Mouse (Mus musculus) heart, adult 9 months (tissue): ENCODE data around the gene Epb41l1.
"Not testable (repeated sequence)": the region's sequence is repeated elsewhere in the genome, so short reads cannot be mapped to it uniquely, and the experiment has no call there.

Experiments used
- DNase-seq, 2 experiments: peaks; one replicate each; pipeline ENCODE4 v3.0.0; 2022; ENCODE audit warnings: low spot score in 2 of 2

The Epb41l1 gene

DNA sequence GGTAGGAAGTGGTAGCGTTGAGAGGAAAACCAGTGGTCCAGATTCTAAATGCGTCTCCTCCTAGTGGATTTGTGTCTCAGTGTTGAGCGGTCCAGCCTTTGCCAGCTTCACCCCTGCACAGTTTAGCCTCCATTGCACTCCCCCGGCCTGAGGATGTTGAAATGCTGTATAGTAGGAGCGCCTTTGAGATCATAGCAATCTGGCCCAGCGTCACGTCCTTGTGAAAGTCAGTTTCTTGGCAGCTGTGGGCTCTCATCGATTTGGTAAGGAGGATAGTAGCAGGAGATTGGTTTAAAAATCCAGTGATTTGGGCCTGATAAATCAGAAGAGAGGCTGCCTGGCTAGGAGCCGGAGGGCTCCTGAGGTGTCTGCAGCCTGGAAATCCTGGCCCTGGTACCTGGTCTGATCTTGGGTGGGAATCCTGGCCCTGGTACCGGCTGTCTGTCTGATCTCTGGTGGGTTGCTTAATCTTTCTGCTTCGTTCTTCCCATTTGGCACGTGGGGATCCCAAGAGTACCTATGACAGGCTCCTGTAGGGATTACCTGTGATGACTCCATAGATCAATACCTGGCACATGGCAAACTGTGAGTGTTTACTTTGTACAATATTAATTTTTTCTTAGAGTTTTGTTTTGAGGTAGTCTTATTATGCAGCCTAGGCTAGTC, 65.5 kb downstream of the Epb41l1 start:
- DNase-seq, result no peak

DNA sequence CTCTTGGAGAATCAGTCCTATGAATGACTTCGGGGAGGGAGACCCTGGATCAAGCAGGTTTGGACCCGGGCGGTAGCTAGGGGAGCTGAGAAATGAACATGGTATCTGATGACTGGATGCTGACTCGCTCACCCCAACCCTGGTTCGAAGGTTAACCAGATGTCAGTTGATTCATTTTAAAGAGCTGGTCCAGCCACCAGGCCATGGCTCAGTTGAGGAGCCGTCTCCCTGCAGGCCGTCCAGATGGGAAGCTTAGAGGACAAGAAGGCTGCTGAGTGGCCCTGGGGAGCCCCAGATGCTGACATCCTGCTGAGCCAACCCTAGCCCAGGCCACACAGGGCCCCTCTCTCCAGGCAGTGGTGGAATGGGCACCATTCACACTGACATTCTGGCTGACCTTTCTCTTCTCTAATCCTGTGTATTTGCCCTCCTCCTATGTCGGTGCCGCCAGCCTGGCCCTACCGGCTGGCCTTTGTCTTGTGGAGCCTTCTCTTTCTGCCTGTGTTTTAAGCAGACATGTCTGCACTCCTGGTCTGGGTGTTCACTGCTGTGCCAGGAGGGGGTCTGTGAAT, 67.0 kb downstream of the Epb41l1 start:
- DNase-seq, result peak; percentile 16 to 24

DNA sequence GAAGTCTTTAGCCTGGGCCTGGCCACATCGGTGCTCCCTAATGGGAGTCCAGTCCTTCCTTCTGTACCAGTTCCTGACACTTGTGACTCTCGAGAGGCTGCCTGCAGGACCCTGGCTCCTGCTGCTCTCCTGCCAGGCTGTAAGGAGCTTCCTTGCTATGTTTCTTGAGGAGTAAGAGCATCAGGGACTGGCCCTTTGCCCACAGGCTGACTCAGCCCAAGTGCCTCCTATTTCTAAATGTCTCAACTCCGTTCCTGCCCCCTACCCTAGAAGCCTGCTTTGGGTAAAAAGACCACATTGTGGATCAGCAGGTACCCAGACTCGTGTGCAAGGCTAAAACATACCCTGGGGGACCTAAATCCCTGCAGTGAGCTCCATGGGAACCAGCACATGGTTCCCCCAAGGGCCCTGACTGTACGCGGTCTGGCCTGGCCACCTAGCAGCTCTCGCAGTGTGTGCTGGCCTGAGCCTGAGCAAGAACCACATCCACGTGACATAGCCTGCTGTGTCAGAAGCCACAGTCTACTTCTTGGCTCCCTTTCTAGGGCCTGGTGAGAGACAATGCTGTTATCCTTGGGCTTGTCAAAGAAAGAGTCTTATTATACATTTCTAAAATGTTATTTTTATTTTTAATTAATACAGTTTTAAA, 67.6 kb downstream of the Epb41l1 start:
- peak; percentile 60 to 66 for DNase-seq

DNA sequence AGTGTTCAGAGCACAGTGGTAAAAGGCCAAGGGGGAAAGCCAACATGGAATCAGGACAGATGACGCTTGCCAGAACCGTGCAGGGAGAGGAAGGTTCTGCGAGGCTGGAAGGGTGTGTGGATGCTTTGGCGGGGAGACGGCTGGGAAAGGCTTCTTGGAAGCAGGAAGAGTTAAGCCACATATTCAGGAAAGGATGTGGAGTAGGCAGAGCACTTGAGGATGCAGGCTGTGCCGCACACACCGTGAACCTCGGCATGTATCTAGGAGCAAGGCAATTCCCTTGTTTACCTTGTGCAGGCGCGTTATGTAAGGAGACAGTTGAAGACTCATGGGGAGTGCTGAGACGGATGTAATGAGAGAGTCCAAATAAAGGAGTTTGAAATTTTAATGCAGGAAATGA, 69.5 kb downstream of the Epb41l1 start:
- DNase-seq, result peak in 1 of 2 experiments; percentile 22

DNA sequence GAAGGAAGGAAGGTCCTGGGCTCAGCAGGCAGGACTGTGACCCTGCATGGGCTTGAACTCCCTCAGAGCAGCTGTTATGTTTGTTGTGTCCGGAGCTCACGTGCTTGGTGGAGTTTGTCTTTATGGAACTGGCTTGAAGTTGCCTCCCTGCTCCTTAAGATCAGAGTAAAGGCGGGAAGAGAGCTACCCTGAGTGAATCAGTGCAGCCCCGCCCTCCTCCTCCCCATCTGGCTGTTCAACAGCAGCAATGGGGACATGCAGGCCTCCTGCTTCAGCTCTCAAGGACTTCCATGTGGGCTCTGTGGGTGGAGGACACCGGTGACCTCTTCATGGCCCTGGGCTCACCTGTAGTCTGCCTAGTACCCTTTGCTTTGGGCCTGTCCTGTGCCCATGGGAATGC, 71.1 kb downstream of the Epb41l1 start:
- DNase-seq, result no peak

DNA sequence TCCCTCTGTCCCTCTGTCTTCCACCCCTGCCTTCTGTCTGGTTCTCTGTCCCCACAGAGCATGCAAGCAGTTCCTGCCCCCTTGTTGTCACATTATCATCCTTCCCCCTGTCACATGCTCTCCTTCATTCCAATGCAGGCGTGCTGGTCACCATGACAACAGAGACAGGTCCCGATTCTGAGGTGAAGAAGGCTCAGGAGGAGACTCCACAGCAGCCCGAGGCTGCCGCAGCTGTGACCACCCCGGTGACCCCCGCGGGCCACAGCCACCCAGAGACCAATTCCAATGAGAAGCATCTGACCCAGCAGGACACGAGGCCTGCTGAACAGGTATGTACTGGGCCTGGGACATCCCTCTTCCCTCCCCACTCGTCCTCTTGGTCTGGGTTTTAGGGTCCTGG, 73.1 kb downstream of the Epb41l1 start:
- DNase-seq, result no peak

DNA sequence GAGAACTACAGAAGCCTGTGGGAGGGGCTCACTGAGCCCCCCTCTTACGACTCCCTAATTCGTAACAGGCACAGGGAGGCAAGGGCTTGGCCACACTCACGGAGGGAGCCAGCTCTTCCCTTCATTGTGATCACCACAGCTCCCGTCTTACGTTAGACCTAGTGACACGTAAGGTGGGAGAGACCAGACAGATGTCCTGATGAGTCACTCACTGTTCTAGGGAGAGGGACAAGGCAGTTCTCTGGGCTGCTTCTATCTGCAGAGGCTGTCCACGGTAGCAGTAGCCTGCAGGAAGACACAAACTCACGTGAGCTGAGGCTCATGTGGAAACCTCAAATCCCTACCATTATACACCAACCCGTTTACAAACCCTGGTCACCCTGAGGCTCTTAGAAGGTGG, 73.8 kb downstream of the Epb41l1 start:
- no peak for DNase-seq

DNA sequence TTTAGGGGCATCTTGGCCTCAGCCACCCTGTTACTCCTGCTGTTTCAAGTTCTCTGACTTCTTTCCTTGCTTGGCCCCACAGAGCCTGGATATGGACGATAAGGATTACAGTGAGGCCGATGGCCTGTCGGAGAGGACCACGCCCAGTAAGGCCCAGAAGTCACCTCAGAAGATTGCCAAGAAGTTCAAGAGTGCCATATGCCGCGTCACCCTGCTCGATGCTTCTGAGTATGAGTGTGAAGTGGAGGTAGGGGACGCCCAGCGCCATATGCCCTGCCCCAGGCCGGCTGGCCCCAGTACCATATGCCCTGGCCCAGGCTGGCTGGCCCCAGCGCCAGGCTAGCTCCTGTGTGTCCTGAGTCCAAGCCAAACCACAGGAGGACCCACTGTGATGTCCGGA, 74.2 kb downstream of the Epb41l1 start:
- no peak for DNase-seq

DNA sequence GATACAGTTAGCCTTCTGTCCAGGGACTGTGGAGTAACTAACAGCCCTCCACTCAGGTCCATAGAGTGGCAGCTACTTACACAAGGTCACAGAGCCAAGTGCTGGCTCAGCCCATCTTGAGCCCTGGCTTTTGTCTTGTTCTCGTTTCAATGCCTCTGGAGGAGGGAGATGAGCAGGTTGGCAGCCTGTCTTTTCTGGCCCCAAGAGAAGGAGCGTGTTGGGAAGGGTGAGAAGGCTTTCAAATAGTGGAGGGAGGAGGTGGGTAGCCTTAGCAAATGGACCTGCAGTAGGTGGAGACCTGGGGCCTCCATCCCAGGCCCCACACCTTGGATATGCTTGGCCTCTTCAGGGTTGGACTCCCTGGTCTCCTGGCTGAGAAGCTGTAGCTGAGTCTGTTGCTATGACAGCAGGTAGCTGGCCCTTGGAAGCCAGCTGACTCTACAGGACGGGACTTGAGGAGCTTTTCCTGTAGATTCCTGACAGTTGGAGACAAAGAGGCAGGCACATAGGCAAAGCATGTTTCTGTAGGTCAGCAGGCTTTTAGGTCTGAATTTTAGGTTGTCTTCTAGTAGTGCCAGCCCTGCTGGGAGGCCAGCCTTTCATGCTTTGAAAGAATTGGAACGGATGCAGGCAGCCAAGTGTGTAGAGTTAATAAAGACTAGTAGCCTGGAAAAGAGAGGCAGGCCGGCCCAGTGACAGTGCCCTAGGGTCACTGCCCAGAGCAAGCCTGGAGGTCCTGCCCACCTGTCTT, 76.3 kb downstream of the Epb41l1 start:
- no peak for DNase-seq

DNA sequence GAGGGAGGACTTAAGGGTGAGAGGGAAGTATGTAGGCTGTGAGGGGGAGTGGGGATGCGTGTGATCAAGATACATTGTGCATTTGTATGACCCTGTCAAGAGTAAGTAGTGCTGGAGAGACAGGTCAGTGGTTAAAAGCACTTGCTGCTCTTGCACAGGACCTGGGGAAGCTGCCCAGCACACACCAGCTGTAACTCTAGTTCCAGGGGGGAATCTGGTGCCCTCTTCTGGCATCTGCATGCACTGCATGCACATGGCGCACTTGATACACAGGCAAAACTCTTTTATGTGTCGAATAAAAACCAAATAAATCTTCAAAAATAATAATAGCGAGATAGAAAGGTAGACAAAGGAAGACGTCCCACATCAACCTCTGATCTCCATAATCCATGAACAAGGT, 77.2 kb downstream of the Epb41l1 start:
- peak in 1 of 2 experiments; percentile 30 for DNase-seq

DNA sequence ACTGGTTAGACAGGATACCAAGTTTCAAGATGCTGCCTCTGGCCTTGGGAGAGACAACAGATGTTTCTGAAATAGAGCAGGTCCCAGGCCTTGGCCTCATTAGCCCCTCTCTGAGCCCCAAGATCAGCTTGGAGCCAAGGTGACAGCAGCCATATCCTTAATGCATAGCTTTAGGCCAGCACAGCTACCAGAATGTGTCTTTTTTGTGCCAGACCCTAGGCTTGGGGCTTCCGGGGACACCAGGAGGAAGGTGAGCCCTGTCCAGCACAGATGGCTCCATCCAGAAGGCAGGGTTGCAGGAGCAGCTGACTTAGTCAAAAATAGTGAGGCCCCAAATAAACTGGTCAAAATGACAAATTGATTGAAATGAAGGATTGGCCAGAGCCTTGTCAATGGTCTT, 80.3 kb downstream of the Epb41l1 start:
- DNase-seq, result no peak

DNA sequence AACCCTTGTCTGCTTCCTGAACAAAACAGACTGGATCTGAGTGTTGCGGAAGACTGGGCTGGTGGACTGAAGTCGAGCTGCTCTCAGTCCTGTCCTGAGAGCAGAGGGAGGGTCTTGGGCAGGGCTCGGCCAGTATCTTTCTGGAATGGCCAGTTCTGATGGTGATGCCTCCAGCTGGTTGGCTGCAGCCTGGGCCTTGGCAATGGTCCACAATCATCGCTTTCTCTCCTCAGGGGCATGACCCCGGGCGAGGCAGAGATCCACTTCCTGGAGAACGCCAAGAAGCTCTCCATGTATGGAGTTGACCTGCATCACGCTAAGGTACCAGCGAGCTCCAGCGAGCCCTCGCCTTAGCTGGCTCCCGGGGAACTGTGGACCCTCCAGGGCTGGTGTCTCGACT, 84.8 kb downstream of the Epb41l1 start:
- DNase-seq, result no peak

DNA sequence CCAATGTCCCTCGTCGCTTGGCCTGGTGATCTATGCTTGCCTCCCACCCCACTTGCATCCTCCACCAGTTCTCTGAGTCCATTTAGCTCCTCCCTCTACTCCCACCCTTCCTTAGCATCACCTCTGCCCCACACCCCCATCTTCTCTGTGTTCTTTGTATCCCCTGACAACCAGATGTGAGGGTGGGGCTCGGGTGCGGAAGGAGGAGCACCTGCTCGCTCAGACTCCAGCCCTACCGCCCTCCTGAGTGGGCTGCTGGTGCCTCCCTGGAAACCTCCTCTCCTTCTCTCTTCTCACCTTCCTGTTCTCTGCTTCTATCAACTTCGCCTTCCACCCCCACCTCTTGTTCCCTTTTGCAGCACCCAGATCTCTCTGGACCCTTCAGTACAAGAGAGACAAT, 91.3 kb downstream of the Epb41l1 start:
- DNase-seq, result no peak

DNA sequence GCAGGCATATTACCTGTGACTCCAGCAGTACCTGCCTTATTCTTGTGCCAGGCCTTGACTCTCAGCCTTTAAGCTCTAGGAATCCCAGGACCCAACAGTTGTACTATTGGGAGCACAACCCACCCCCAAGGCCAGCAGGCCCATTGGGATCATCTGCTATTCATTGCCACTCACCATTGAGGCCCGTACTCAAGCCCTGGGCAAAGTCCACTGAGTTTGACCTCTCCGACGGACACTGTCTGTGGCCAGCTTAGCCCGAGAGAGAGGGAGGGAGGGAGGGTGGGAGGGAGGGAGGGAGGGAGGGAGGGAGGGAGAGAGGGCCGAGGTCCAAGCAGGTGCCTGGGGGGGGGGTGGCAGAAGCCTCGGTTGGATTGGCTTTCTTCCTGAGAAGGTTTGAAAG, 91.9 kb downstream of the Epb41l1 start:
- DNase-seq, result no peak

DNA sequence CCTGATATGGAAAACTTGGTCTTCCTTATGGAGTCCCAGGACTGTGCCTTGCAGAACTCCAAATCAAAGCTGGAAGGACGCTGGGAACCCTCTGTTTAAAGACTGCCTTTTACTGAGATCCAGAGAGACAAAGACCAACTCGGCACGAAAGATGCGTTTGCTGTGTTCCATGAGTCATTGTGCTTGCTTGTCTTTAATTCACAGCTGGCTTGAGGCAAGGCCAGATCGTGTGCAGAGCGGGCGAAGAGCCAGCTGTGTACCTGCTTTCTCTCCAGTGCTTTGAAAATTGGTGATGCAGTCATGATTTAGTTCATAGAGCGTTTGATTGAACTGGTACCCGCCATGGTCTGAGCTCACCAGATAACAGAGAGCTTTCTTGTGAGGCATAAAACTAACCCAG, 94.4 kb downstream of the Epb41l1 start:
- DNase-seq, result no peak

DNA sequence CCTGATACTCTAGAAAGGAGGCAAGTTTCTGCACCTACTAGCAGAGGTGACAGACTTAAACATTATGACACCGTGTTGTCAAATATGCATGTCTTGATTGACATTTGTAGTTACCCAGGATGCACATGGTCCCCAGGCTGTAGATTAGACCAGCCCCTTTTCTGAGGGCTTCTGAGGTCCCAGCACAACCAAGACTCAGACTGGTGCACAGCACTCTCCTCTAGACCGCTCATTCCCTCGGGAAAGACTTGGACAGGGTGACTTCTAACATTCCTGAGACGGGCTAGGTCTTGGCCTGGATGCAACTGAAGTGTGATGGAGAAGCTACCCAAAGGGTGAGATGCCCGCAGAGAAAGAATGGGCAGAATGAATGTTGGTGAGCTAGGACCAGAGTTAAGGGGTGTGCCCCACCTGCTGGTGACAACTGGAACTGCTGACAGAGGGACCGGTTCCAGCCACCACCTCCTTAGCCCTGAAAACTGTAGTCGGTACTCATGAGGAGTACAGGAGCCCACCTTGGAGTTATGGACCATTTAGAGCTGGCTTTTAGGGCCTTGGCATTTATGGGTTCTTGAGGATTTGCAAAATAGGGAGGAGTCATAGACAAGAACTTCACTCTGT, 95.0 kb downstream of the Epb41l1 start:
- DNase-seq, result peak; percentile 37 to 69

DNA sequence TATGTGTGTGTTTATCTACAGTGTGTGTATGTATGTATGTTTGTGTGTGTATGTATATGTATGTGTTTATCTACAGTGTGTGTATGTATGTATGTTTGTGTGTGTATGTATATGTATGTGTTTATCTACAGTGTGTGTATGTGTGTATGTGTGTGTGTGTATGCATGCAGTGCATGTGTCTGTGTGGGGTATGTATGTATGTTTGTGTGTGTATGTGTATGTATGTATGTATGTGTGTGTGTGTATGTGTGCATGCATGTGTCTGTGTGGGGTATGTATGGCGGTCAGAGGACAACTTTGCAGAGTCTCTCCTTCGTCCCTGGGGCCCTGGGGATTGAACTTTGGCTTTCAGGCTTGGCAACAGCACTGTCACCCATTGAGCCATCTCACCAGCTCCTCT, 96.0 kb downstream of the Epb41l1 start:
- not testable (repeated sequence) for DNase-seq

DNA sequence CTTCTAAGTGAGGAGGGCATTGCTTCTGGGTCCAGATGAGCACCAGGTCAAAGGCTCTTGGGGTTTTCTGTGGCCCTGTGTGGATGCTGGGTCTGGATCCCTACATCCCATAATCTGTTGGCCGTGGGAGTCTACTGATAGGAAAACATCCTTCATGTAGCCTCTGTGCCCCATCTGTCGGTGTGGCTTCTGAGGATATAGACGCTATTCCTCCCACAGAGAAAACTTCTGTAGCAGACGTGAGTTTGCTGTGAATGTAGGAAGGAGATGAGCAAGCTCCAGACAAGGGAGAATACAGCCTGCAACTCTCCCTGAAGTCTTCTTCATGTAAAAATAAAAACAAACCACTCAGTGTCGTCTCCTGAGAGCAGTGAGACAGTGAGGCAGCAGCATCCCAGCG, 97.6 kb downstream of the Epb41l1 start:
- DNase-seq, result no peak

DNA sequence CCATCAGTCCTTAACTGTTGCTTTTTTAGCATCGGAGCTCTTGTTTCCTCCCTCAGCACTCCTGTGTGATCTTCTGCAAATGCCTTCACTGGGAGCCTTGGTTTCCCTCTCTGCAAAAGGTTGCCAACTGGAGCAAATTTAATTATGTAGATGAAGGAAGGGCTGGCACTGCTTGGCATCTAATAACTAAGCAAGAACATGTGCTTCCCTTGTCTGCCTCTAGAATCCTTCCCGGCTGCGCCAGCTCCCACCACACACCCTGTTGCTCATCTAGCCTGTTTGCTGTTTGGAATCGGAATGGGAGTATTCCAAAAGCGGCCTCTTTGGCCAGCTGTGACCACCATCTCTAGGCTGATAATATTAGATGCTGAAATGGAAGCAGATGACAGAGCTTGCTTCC, 98.9 kb downstream of the Epb41l1 start:
- DNase-seq, result no peak

DNA sequence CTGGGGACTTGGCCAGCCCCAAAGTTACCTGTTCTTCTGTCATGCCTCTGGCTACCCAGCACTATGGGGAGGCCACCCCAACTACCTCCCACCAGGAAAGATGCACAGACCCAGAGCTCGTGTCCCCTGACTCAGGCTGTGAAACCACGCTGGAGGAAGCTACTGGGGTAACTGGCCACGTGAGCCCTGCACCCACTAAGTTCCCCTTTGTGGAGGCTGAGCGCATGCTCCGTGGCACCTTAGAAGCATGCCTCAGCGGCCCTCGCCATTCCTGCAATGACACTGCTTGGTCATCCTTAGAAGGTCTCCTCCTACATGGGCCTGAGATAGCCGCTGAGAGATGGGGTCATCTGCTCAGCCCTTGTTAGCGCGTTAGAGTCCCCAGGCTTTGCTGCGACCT, 102.3 kb downstream of the Epb41l1 start:
- peak in 1 of 2 experiments; percentile 13 for DNase-seq

DNA sequence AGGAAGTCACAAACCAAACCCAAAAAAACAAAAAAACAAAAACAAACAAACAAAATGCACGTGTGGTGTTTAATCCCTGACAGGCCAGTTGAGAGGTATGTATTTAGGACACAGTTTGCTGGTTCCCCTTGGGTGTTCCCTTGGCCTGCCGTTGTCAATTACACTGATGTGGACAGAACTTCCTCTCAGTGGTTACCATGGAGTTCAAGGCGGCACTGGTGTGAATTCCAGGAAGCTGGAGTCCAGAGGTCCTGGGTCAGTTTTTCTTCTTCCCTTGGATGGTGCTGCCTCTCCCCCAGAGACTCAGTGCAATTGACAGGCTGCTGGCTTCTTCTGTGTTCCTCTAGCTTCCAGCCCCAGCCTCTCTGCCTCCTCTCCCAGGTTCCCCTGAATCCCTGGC, 103.4 kb downstream of the Epb41l1 start:
- peak in 1 of 2 experiments; percentile 12 for DNase-seq

DNA sequence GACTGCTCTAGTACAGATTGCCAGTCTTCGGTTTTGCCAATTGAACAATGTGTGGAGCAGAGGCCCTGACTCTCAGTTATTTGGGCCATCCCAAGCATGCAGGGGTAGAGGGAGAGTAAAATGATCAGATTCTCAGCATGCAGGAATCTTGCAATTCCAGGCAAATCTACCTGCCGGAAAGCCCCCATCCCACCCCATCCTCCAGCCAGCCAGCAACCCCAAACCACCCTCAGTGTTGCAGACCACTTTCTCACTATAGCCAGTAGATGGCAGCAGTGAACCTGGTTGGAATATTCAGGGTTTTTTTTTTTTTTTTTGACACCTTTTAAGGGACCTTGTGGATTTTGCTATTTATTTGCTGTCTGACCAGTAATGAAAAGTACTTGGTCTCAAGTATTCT, 109.0 kb downstream of the Epb41l1 start:
- DNase-seq, result no peak
